Mouse (Mus musculus): ENCODE data around the gene Dmrtb1. TPM values are rescaled to one million over a fixed set of nuclear protein-coding genes. Genes with fewer than 3 reads are reported as not detected.

Dmrtb1 gene
- total and polyA plus RNA-seq, 3 experiments: not detected

DNA sequence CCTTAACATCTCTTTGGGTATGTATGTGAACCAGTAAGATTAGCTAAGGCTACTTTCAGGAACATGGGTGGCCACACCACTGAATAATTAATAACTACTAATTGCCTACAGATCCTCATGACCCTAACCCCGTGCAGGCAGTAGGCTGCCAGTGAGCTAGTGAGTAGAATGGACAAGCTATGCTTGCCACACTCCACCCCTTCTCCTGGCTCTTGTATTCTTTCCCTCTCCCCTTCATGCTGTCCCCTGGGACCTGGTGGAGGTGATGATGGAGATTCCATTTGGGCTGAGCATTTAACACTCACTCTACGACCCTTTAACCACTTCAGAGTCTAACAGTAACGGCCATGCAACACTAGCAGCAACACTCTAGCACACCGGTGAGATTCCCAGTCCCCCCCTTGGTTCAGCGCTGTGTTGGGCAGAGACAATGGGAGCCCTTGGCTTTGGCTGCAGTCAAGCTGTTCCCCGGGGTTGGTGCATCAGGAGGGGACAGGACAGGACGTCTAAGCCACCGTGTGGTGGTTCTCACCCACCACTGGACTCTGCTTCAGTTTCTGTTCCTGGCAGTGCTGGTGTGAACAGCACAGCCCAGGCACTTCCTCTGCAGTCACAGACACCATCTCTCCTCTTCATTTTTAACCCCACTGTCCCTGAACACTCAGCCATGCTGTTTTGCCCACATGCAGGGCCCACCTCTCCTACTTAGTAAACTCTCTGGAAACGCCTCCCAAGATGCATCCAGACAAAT lies 2.8 kb downstream of the Dmrtb1 start:
- no peak for DNase-seq

GRCm38 (mm10) chr4:107680311-107681098 lies 3.5 kb downstream of the Dmrtb1 start:
- DNase-seq: no peak

GRCm38 (mm10) chr4:107675645-107676044 lies 8.4 kb downstream of the Dmrtb1 start:
- no peak for DNase-seq

DNA sequence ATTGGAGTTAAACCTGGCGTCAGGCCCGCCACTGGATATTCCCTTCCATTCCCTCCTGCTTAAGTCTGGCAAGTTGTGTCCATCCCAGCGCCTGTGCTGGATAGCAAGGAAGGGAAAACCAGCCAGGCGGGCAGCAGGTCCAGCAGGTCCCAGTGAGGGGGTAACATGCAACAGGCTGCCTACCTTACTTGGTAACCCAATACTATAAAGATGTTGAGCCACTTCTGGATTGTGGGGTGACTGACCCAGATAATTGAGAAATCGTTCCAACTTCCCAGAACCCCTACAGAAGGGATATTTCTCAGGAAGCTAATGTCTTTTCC lies 9.7 kb downstream of the Dmrtb1 start:
- DNase-seq: no peak

DNA sequence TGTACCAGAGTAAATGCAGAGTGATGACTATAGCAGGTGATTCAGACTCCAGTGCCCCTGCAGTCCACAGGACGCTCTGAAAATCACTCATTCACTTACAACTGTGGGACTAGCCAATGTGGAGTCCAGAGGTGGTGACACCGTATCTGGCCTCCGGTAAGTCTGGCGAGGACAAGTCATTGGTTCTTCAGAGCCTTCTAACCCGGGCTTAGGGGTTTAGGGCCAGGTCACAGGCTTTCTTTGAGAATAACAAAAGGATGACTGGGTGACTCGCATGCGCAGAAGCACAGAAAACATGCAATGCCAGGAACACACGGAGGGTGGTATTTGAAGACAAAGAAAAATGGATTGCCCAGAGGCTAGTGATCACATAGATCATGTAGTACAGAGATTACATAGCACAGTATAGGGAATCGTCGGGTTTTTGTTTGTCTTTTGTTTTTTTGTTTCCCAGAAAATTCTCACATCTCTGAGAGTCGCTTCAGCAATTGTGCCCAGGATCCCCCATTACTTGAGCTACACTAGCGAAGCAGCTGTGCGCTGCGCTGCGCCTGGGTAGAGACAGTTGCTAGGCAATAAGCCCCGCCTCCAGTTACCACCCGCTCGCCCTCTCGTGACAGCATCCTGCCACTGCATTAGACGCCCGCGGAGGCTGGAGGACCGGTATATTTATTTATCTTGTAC lies 10.2 kb downstream of the Dmrtb1 start:
- peak; percentile 73 for DNase-seq

- no peak for DNase-seq
These were observed 13.3 kb downstream of the Dmrtb1 start for GRCm38 (mm10) chr4:107670731-107671130.

GRCm38 (mm10) chr4:107668514-107668913 lies 15.5 kb downstream of the Dmrtb1 start:
- no peak for DNase-seq

GRCm38 (mm10) chr4:107660649-107661048 lies 23.4 kb downstream of the Dmrtb1 start:
- DNase-seq: no peak

- DNase-seq: no peak
These were observed 30.8 kb downstream of the Dmrtb1 start for GRCm38 (mm10) chr4:107653280-107653643.

GRCm38 (mm10) chr4:107652598-107653279 lies 31.3 kb downstream of the Dmrtb1 start:
- peak; percentile 78 for DNase-seq

DNA sequence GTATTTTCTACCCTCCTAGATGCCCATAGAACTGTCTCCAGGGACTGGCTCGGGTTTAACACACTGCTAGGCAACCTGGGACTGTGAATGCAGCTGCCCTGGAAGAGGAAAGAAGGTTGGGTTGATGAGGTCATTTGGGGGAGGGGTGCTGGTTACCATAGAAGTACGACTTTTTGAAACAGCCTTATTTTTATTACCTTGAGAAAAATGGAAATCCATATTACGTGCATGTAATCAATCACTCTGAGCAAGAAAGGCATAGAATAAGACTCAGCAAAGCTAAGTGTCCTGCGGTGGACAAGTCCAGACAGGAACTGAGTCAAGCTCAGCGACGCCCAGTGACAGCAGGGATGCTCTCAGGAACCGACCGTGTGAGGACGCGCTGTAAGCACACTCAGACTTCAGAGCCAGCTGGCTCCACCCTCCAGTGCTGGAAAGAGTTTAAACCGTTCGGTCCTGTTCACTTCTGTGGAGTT lies 33.0 kb downstream of the Dmrtb1 start:
- DNase-seq: no peak

- DNase-seq: peak; percentile 41
These were observed 35.0 kb downstream of the Dmrtb1 start for GRCm38 (mm10) chr4:107648959-107649485.

DNA sequence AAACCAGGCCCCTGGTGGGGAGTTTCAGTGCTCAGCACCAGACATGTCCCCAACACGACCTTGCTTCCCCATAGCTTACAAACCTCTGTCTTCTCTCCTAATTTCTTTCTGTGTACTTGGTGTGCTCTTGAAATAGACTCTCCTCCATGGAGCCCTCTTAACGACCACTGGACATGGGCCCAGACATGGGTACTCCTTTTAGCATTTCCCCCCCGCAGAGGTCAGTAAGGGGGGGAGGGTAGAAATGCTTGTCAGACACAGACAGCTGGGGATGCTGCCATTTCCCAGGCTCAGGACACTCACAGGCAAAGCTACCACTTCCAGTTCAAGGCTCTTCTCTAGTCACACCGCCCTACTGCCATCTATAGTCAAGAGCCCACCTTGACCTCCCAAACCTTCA lies 42.4 kb downstream of the Dmrtb1 start:
- no peak for DNase-seq

GRCm38 (mm10) chr4:107638303-107638702 lies 45.7 kb downstream of the Dmrtb1 start:
- no peak for DNase-seq

- DNase-seq: peak; percentile 30
These were observed 46.4 kb downstream of the Dmrtb1 start for GRCm38 (mm10) chr4:107637670-107638069.

GRCm38 (mm10) chr4:107636099-107636498 lies 47.9 kb downstream of the Dmrtb1 start:
- DNase-seq: no peak

DNA sequence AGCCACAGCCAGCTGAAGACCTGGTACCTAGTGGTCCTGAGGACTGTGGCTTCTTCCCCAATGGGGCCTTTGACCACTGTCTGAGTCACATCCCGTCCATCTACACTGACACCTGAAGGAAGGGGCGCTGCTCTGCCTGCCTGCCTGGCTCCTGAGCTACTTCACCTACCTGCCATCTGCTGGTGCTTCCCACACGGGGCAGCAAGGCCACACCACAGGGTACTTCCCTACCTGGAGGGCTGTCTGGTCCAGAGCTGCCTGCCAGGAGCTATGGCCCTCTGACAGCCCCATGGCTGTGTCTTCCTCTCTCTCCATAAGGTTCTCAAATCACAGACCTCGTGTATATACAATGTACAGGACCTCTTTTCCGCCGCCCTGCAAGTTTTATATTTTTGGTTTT lies 49.4 kb downstream of the Dmrtb1 start:
- no peak for DNase-seq

DNA sequence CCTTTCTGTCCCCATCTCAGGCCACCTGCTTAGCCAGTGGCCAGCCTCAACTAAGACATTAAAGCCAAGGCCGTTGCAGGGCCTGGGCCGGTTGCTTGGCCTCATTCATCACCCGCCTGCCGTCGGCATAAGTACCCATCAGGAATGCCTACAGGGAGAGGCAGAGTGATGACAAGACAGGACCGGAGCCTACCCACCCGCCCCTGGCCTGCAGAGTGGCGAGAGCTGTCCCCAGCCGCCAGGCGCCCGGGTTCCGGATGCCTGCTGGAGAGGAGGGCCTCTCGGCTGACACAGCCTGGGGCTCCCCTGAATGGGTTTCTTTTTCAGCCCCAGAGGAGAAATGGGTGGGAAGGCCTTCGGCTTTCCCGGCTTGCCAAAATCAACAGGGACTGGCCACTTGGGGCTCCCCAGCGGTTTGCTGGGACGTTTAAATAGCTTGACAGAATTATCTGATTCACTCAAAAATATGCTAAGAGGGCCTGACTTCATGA lies 55.1 kb downstream of the Dmrtb1 start:
- peak; percentile 44 for DNase-seq

GRCm38 (mm10) chr4:107628226-107628625 lies 55.8 kb downstream of the Dmrtb1 start:
- no peak for DNase-seq

Data from adrenal gland, adult 2 months (tissue).